Mouse (Mus musculus) kidney, embryonic 14.5 days (tissue): ENCODE measurements around the gene Rab40b. TPM values are rescaled to one million over a fixed set of nuclear protein-coding genes. Genes with fewer than 3 reads are reported as not detected.

Experiments
- ATAC-seq: fragments of 200-750 bp; cut with Nextera tagmentation; 2 replicates; pipeline ENCODE4 v1.8.0; 2017; ENCODE audit warnings: moderate number of reproducible peaks, mild to moderate bottlenecking, moderate TSS enrichment, moderate library complexity; ENCODE audit not compliant: low FRiP score, low TSS enrichment
- H3K27ac ChIP-seq: fragments of 300-500 bp; sonication (generic); 2 replicates; pipeline ENCODE4 v1.5.1; 2014; ENCODE audit warnings: low read depth, mild to moderate bottlenecking, low read length, moderate library complexity, mixed read lengths
- H3K27me3 ChIP-seq: fragments of 300-500 bp; sonication (generic); 2 replicates; pipeline ENCODE4 v1.6.1; 2014; ENCODE audit warnings: mild to moderate bottlenecking, low read length; ENCODE audit not compliant: control insufficient read depth, insufficient read depth
- H3K36me3 ChIP-seq: fragments of 300-500 bp; sonication (generic); 2 replicates; pipeline ENCODE4 v1.6.1; 2014; ENCODE audit warnings: low read length, mixed read lengths; ENCODE audit not compliant: control insufficient read depth, insufficient read depth
- H3K4me1 ChIP-seq: fragments of 300-500 bp; sonication (generic); 2 replicates; pipeline ENCODE4 v1.6.1; 2014; ENCODE audit warnings: low read length, mixed read lengths; ENCODE audit not compliant: control insufficient read depth, insufficient read depth
- H3K4me2 ChIP-seq: fragments of 300-500 bp; sonication (generic); replicated peaks from 2 replicates; pipeline ENCODE4 v1.6.1; 2014; ENCODE audit warnings: low read depth, mild to moderate bottlenecking, low read length
- H3K4me3 ChIP-seq: fragments of 300-500 bp; sonication (generic); 2 replicates; pipeline ENCODE4 v1.5.1; 2014; ENCODE audit warnings: mild to moderate bottlenecking, low read length
- H3K9ac ChIP-seq: fragments of 300-500 bp; sonication (generic); 2 replicates; pipeline ENCODE4 v1.6.1; 2014; ENCODE audit warnings: low read depth, mild to moderate bottlenecking, low read length, moderate library complexity
- H3K9me3 ChIP-seq: fragments of 300-500 bp; sonication (generic); 2 replicates; pipeline ENCODE4 v1.6.1; 2016; ENCODE audit warnings: low read length; ENCODE audit not compliant: control insufficient read depth
- WGBS: fragments of 180-500 bp; shearing (Covaris S2); extraction: QIAGEN DNeasy Blood & Tissue Kit; methylation state at CpG from one replicate; pipeline ENCODE4 v1.1.7; 2014; 5-methylcytosine and 5-hydroxymethylcytosine counted together
- polyA plus RNA-seq: library from polyadenylated mRNA; unstranded; fragments of >200 nt; fragmentation: Nextera tagmentation; extraction: Ambion mirVana; gene quantifications from 2 replicates; pipeline ENCODE4 v1.2.1, GENCODE M21; 2014

Rab40b gene
- polyA plus RNA-seq, 1 experiment from 2014 or later = 4.3 TPM

GRCm38 (mm10) chr11:121373305-121373704 is 14.7 kb downstream of the Rab40b start:
- Histone ChIP-seq H3K27ac (no peak overlapping the region), H3K36me3 (no peaks in the 10 kb centered on the region), H3K4me2 (no peak overlapping the region), H3K4me3 (no peak overlapping the region), H3K4me1 (no peaks in the 10 kb centered on the region), H3K9me3 (no peaks in the 10 kb centered on the region), H3K27me3 (no peaks in the 10 kb centered on the region), H3K9ac (no peak overlapping the region)
- no peak for ATAC-seq
- WGBS = 68% methylated on average over 6 of the region's 6 CpGs

GRCm38 (mm10) chr11:121370337-121370994 is 17.6 kb downstream of the Rab40b start:
- H3K27ac ChIP-seq = no peak overlapping the region
- WGBS = 80% methylated on average over 6 of the region's 6 CpGs
- H3K36me3 ChIP-seq = no peaks in the 10 kb centered on the region
- H3K9ac ChIP-seq = no peak overlapping the region
- no peak for ATAC-seq
- H3K4me1 ChIP-seq = no peaks in the 10 kb centered on the region
- no peak overlapping the region for H3K4me3 ChIP-seq
- no peaks in the 10 kb centered on the region for H3K27me3 ChIP-seq
- no peaks in the 10 kb centered on the region for H3K9me3 ChIP-seq
- no peak overlapping the region for H3K4me2 ChIP-seq

GRCm38 (mm10) chr11:121369622-121370021 is 18.4 kb downstream of the Rab40b start:
- no peaks in the 10 kb centered on the region for H3K27me3 ChIP-seq
- ATAC-seq = no peak
- H3K27ac ChIP-seq = no peak overlapping the region
- no peaks in the 10 kb centered on the region for H3K9me3 ChIP-seq
- no peak overlapping the region for H3K9ac ChIP-seq
- H3K36me3 ChIP-seq = no peaks in the 10 kb centered on the region
- 57% methylated on average over 6 of the region's 6 CpGs for WGBS
- no peaks in the 10 kb centered on the region for H3K4me1 ChIP-seq
- no peak overlapping the region for H3K4me3 ChIP-seq
- no peak overlapping the region for H3K4me2 ChIP-seq

- H3K27me3 ChIP-seq = no peaks in the 10 kb centered on the region
Measured at GRCm38 (mm10) chr11:121368731-121369130, 19.3 kb downstream of the Rab40b start.

GRCm38 (mm10) chr11:121367170-121367707 is 20.8 kb downstream of the Rab40b start:
- no peaks in the 10 kb centered on the region for H3K9me3 ChIP-seq
- 66% methylated on average over 5 of the region's 5 CpGs for WGBS
- no peaks in the 10 kb centered on the region for H3K4me1 ChIP-seq
- no peak overlapping the region for H3K9ac ChIP-seq
- H3K4me3 ChIP-seq = no peak overlapping the region
- ATAC-seq = no peak
- H3K27ac ChIP-seq = no peak overlapping the region
- no peaks in the 10 kb centered on the region for H3K36me3 ChIP-seq
- no peak overlapping the region for H3K4me2 ChIP-seq
- no peaks in the 10 kb centered on the region for H3K27me3 ChIP-seq

More at GRCm38 (mm10) chr11:121368731-121369130, 19.3 kb downstream of the Rab40b start:
- Histone ChIP-seq H3K27ac (no peak overlapping the region), H3K4me2 (no peak overlapping the region), H3K4me1 (no peaks in the 10 kb centered on the region), H3K4me3 (no peak overlapping the region), H3K9ac (no peak overlapping the region), H3K9me3 (no peaks in the 10 kb centered on the region), H3K36me3 (no peaks in the 10 kb centered on the region)
- WGBS = 79% methylated on average over 1 of the region's 1 CpGs
- ATAC-seq = no peak

- H3K4me2 ChIP-seq = no peak overlapping the region
- 36% methylated on average over 5 of the region's 5 CpGs for WGBS
- no peaks in the 10 kb centered on the region for H3K9me3 ChIP-seq
- no peaks in the 10 kb centered on the region for H3K27me3 ChIP-seq
- no peaks in the 10 kb centered on the region for H3K36me3 ChIP-seq
- no peak overlapping the region for H3K4me3 ChIP-seq
- no peak overlapping the region for H3K27ac ChIP-seq
- ATAC-seq = no peak
- H3K9ac ChIP-seq = no peak overlapping the region
- H3K4me1 ChIP-seq = no peaks in the 10 kb centered on the region
Measured at GRCm38 (mm10) chr11:121362212-121362611, 25.8 kb downstream of the Rab40b start.

GRCm38 (mm10) chr11:121354091-121354707 is 33.9 kb downstream of the Rab40b start, which contains the start of gene Wdr45b:
Wdr45b (minus strand) TSS chr11:121354445.
- Histone ChIP-seq H3K36me3 (peaks cover 2% of the 10 kb centered on the region; the same call in 1 of the 2 replicates), H3K4me1 (peaks cover 14% of the 10 kb centered on the region; the same call in 1 of the 2 replicates), H3K4me3 (peak within 1 kb of the TSS; percentile 97), H3K4me2 (peak within 1 kb of the TSS; percentile 90), H3K27ac (peak within 1 kb of the TSS; percentile 83), H3K27me3 (no peaks in the 10 kb centered on the region), H3K9ac (peak within 1 kb of the TSS; percentile 95), H3K9me3 (no peaks in the 10 kb centered on the region)
- WGBS = under 1% methylated on average over 66 of the region's 69 CpGs
- ATAC-seq = peak; percentile 97

- Histone ChIP-seq H3K4me1 (peaks cover 14% of the 10 kb centered on the region; the same call in 1 of the 2 replicates), H3K4me2 (peak overlapping the region; percentile 87), H3K36me3 (peaks cover 4% of the 10 kb centered on the region; the same call in 1 of the 2 replicates), H3K27ac (peak overlapping the region; percentile 83), H3K9ac (peak overlapping the region; percentile 95), H3K4me3 (peak overlapping the region; percentile 97), H3K9me3 (no peaks in the 10 kb centered on the region), H3K27me3 (no peaks in the 10 kb centered on the region)
- WGBS = 3% methylated on average over 41 of the region's 41 CpGs
- no peak; the same call in 1 of the 2 replicates for ATAC-seq
Measured at GRCm38 (mm10) chr11:121353326-121354090, 34.5 kb downstream of the Rab40b start.
